Mouse (Mus musculus): Measurements from ENCODE around the gene Man2c1. TPM values are rescaled to one million over a fixed set of nuclear protein-coding genes. Genes with fewer than 3 reads are reported as not detected.
A peak's percentile ranks its signal among the peaks of the same experiment; 100 is the strongest.

The Man2c1 gene
- polyA plus RNA-seq, 1 experiment from 2014 or later = 18.5 TPM

DNA sequence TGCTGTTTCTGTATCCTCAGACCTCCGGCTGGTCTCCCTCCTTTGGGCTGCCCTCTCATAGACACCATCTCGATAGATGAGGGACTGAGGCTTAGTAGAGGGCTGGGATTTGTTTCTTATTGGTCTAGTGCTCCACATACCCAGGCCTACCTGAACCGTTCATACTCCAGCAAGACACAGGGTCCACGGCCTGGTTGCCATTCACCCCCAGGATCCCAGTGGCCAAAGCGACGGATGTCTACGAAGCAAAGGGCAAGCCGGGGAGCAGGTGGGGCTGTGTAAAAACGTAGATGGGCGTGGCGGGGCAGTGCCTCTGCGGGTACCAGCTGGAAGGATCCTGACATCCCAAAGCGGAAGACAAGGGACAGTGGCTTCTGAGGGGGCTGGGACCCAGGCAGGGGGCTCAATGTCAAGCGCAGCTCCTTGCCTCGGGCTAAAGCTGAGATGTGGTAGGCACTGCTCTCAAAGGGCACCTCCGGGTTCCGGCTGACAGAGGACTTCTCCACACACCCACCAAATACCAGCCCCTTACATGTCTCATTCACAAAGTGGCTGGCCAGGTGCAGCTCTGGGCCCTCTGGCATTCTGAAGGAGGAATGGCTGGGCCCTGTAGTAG, 16.1 kb downstream of the Man2c1 start:
- WGBS (ENCODE audit: insufficient replicate concordance) = 83% methylated on average over 17 of the region's 17 CpGs
- Histone ChIP-seq H3K36me3 (replicated peaks; ENCODE audit: insufficient read depth, low read length) (peaks cover 3% of the 10 kb centered on the region; the same call in 1 of the 2 replicates), H3K4me3 (ENCODE audit: low read depth, low read length) (no peak overlapping the region), H3K27me3 (ENCODE audit: insufficient read depth, low read length) (no peaks in the 10 kb centered on the region), H3K4me2 (ENCODE audit: low read depth, low read length) (peak overlapping the region; percentile 85; the same call in 1 of the 2 replicates), H3K27ac (ENCODE audit: low read depth) (no peak overlapping the region), H3K9me3 (ENCODE audit: low read length) (no peaks in the 10 kb centered on the region), H3K9ac (replicated peaks) (peak overlapping the region; percentile 67; the same call in 1 of the 2 replicates), H3K4me1 (ENCODE audit: insufficient read depth) (peaks cover 10% of the 10 kb centered on the region)
- TF ChIP-seq CTCF (IDR thresholded peaks at IDR 0.05; ENCODE audit: low read depth) (no peak), EP300 (IDR thresholded peaks at IDR 0.05; ENCODE audit: low read depth) (no peak)
- DNase-seq = no peak
- no peak for ATAC-seq

DNA sequence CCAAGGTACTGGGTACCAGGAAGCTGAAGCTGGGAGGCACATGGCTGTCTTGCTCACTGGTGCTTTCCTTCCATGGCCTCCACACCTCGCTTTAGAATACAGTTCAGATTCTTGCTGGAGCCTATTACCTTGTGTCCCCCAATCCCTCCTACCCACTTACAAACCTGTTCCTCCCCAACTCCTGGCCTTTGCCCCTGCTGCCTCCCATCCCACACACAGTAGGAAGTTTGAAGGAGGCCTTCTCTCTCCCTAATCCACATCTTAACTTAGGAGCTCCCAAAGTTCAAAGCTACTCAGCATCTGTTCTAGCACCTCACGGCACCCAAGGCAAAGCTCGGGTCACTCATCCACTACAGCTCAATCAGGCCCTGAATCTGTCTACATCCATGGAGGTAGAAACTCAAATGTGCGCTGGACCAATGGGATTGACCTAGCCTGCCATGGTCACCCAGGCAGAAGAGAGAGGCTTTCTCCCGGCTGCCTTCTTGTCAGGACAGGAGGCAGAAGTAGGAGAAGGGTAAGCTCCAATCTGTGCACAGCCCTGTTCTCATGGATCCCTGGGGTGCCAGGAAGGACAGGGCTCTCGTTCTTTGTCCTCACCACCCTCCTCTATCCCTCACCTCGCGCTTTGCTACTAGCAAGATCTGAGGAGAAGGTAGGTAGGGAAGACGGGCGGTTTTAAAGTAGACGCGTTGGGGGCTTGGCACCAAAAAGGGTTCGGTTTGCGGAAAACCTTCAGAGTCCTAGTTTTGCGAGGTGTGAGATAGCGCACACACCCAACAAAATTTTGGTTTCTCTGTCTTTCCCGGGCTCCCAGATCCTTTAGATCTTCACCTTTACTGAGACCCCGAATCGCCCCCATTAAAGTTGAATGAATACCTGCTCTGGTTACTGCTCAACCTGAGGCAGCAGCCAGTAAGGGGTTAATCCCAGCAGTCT, 17.0 kb downstream of the Man2c1 start:
- no peak for DNase-seq
- Histone ChIP-seq H3K9ac (replicated peaks) (peak overlapping the region; percentile 67), H3K4me3 (ENCODE audit: low read depth, low read length) (peak overlapping the region; percentile 51), H3K27ac (ENCODE audit: low read depth) (peak overlapping the region; percentile 85), H3K36me3 (replicated peaks; ENCODE audit: insufficient read depth, low read length) (peaks cover 3% of the 10 kb centered on the region; the same call in 1 of the 2 replicates), H3K4me2 (ENCODE audit: low read depth, low read length) (peak overlapping the region; percentile 85), H3K9me3 (ENCODE audit: low read length) (no peaks in the 10 kb centered on the region), H3K27me3 (ENCODE audit: insufficient read depth, low read length) (no peaks in the 10 kb centered on the region), H3K4me1 (ENCODE audit: insufficient read depth) (peaks cover 10% of the 10 kb centered on the region)
- peak; percentile 8; the same call in 1 of the 2 replicates for ATAC-seq
- 11% methylated on average over 19 of the region's 19 CpGs for WGBS (ENCODE audit: insufficient replicate concordance)
- no peak for TF ChIP-seq EP300 (IDR thresholded peaks at IDR 0.05; ENCODE audit: low read depth)
- TF ChIP-seq CTCF (IDR thresholded peaks at IDR 0.05; ENCODE audit: low read depth) = no peak

DNA sequence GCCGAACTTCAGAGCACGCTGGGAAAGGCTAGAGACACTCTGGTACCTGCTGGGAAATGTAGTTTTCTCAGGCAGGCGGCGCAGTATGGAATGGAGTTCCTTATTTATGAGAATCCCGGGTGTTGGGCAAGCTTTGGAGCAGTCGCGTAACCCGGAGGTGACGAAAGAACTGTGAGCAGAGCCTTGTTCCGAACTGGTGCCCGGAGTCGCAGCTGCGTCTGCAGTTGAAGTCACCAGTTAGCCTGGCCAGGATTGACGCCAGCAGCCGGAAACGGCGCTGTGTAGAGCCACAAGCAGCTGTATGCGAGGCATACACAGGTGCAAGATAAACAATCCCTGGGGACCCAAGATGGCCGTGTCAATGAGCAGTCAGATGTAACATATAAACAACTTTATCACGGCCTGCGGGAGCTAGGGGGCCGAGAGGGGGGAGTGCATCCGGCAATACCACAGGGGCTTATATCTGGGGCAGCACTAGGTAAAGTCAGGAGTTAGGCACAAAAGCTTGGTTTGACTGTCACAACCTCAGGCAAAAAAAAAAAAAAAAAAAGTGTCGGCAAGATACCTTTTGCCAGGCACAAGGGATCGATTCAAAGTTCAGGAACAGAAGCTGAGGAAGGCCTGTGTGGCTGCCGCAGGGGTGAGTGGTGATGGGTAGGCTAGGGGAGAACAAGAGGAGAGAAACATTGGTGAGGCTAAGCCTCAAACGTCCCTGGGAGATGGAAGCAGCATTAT, 17.8 kb downstream of the Man2c1 start, which contains the start of gene Neil1:
Neil1 (minus strand) TSS at position 162 of the 735 bp plus-strand sequence.
- TF ChIP-seq CTCF (IDR thresholded peaks at IDR 0.05; ENCODE audit: low read depth) (peak; percentile 33), EP300 (IDR thresholded peaks at IDR 0.05; ENCODE audit: low read depth) (peak; percentile 47; the same call in 1 of the 2 replicates)
- DNase-seq = peak; percentile 89
- Histone ChIP-seq H3K9me3 (ENCODE audit: low read length) (no peaks in the 10 kb centered on the region), H3K36me3 (replicated peaks; ENCODE audit: insufficient read depth, low read length) (peaks cover under 1% of the 10 kb centered on the region; the same call in 1 of the 2 replicates), H3K27me3 (ENCODE audit: insufficient read depth, low read length) (no peaks in the 10 kb centered on the region), H3K4me3 (ENCODE audit: low read depth, low read length) (peak within 1 kb of the TSS; percentile 51), H3K4me2 (ENCODE audit: low read depth, low read length) (peak within 1 kb of the TSS; percentile 85), H3K27ac (ENCODE audit: low read depth) (peak within 1 kb of the TSS; percentile 85), H3K9ac (replicated peaks) (peak within 1 kb of the TSS; percentile 67), H3K4me1 (ENCODE audit: insufficient read depth) (peaks cover 10% of the 10 kb centered on the region)
- 1% methylated on average over 27 of the region's 27 CpGs for WGBS (ENCODE audit: insufficient replicate concordance)
- peak; percentile 95 for ATAC-seq

DNA sequence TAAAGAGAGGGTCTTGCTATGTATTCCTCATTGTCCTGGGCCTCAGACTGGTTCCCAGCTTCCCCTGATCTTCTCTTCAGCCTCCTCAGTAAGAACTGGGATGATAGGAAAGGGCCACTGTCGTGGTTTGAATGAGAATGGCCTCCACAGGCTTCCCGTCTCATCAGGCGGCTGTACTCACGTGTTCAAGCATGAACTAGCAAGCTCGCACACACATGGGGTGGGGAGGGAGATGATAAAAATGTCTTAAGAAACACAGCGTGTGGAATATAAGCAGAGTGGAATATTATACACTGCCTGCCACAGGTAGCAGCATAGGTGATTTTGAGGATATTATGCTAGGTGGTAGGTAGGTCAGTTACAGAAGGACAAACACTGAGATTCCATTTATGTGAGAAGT, 18.5 kb downstream of the Man2c1 start:
- H3K9ac ChIP-seq (replicated peaks) = peak overlapping the region; percentile 67
- H3K4me2 ChIP-seq (ENCODE audit: low read depth, low read length) = peak overlapping the region; percentile 85
- H3K9me3 ChIP-seq (ENCODE audit: low read length) = no peaks in the 10 kb centered on the region
- H3K27me3 ChIP-seq (ENCODE audit: insufficient read depth, low read length) = no peaks in the 10 kb centered on the region
- H3K4me3 ChIP-seq (ENCODE audit: low read depth, low read length) = peak overlapping the region; percentile 51
- 65% methylated on average over 6 of the region's 6 CpGs for WGBS (ENCODE audit: insufficient replicate concordance)
- DNase-seq = no peak
- peak overlapping the region; percentile 85 for H3K27ac ChIP-seq (ENCODE audit: low read depth)
- TF ChIP-seq EP300 (IDR thresholded peaks at IDR 0.05; ENCODE audit: low read depth) (no peak), CTCF (IDR thresholded peaks at IDR 0.05; ENCODE audit: low read depth) (no peak)
- ATAC-seq = no peak
- H3K36me3 ChIP-seq (replicated peaks; ENCODE audit: insufficient read depth, low read length) = no peaks in the 10 kb centered on the region; the same call in 1 of the 2 replicates
- peaks cover 10% of the 10 kb centered on the region for H3K4me1 ChIP-seq (ENCODE audit: insufficient read depth)

DNA sequence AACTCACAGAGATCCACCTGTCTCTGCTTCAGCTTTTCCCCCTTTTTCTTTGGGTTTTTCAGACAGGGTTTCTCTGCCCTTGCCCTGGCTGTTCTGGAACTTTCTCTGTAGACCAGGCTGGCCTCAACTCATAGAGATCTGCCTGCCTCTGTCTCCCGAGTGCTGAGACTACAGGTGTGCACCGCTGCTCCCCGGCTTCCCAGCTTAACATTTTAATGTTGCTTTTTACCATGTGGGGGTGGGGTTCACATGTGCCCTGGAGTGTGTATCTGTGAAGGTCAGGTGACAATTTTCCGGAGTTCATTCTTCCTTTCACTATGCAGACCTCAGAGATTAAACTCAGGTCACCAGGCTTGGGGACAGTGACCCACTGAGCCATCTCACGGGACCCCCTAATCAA, 19.7 kb downstream of the Man2c1 start:
- Histone ChIP-seq H3K36me3 (replicated peaks; ENCODE audit: insufficient read depth, low read length) (peaks cover 3% of the 10 kb centered on the region; the same call in 1 of the 2 replicates), H3K4me2 (ENCODE audit: low read depth, low read length) (no peak overlapping the region), H3K4me1 (ENCODE audit: insufficient read depth) (peaks cover 10% of the 10 kb centered on the region), H3K9me3 (ENCODE audit: low read length) (no peaks in the 10 kb centered on the region), H3K27ac (ENCODE audit: low read depth) (no peak overlapping the region), H3K27me3 (ENCODE audit: insufficient read depth, low read length) (no peaks in the 10 kb centered on the region), H3K9ac (replicated peaks) (no peak overlapping the region), H3K4me3 (ENCODE audit: low read depth, low read length) (no peak overlapping the region)
- no peak for TF ChIP-seq EP300 (IDR thresholded peaks at IDR 0.05; ENCODE audit: low read depth)
- TF ChIP-seq CTCF (IDR thresholded peaks at IDR 0.05; ENCODE audit: low read depth) = no peak
- 80% methylated on average over 5 of the region's 5 CpGs for WGBS (ENCODE audit: insufficient replicate concordance)
- ATAC-seq = no peak
- DNase-seq = no peak

Data from liver, postnatal 0 days (tissue).